Mouse (Mus musculus) thymus, postnatal 14 days (tissue): Measurements from ENCODE around the gene Rfc1.
A peak's percentile ranks its signal among the peaks of the same experiment; 100 is the strongest.
"Not testable (repeated sequence)": the region's sequence is repeated elsewhere in the genome, so short reads cannot be mapped to it uniquely, and the experiment has no call there.

ENCODE experiments used
- DNase-seq: peaks from one replicate; pipeline ENCODE4 v3.0.0; 2021

Rfc1 gene

GRCm38 (mm10) chr5:65335298-65336074 lies at the start of gene Rfc1:
Rfc1 (minus strand) TSS chr5:65335670.
- DNase-seq = peak; percentile 89

GRCm38 (mm10) chr5:65374746-65375145 lies 39.3 kb upstream of the Rfc1 start:
- no peak for DNase-seq

GRCm38 (mm10) chr5:65371551-65371950 lies 36.1 kb upstream of the Rfc1 start:
- no peak for DNase-seq

- no peak for DNase-seq
Observed at GRCm38 (mm10) chr5:65367837-65368236, 32.4 kb upstream of the Rfc1 start.

- DNase-seq = no peak
Observed at GRCm38 (mm10) chr5:65357771-65358170, 22.3 kb upstream of the Rfc1 start.

GRCm38 (mm10) chr5:65356851-65357250 lies 21.4 kb upstream of the Rfc1 start:
- DNase-seq = no peak

- DNase-seq = no peak
Observed at GRCm38 (mm10) chr5:65354985-65355384, 19.5 kb upstream of the Rfc1 start.

GRCm38 (mm10) chr5:65354097-65354496 lies 18.6 kb upstream of the Rfc1 start:
- no peak for DNase-seq

GRCm38 (mm10) chr5:65350508-65350907 lies 15.0 kb upstream of the Rfc1 start:
- DNase-seq = no peak

- no peak for DNase-seq
Observed at GRCm38 (mm10) chr5:65348168-65348567, 12.7 kb upstream of the Rfc1 start, which contains the start of gene Klb. Klb (plus strand) TSS chr5:65348314.

GRCm38 (mm10) chr5:65340167-65340566 lies 4.7 kb upstream of the Rfc1 start:
- DNase-seq = no peak

- DNase-seq = peak; percentile 22
Observed at GRCm38 (mm10) chr5:65338394-65338793, 2.9 kb upstream of the Rfc1 start.

GRCm38 (mm10) chr5:65336075-65336355 lies 545 bp upstream of the Rfc1 start:
- DNase-seq = no peak

- DNase-seq = no peak
Observed at GRCm38 (mm10) chr5:65334788-65335187, 682 bp downstream of the Rfc1 start.

- no peak for DNase-seq
Observed at GRCm38 (mm10) chr5:65329971-65330370, 5.5 kb downstream of the Rfc1 start.

GRCm38 (mm10) chr5:65326212-65326611 lies 9.3 kb downstream of the Rfc1 start:
- DNase-seq = no peak

- DNase-seq = no peak
Observed at GRCm38 (mm10) chr5:65324758-65325355, 10.6 kb downstream of the Rfc1 start.

GRCm38 (mm10) chr5:65324271-65324670 lies 11.2 kb downstream of the Rfc1 start:
- DNase-seq = no peak

GRCm38 (mm10) chr5:65322165-65322564 lies 13.3 kb downstream of the Rfc1 start:
- DNase-seq = peak; percentile 40

GRCm38 (mm10) chr5:65319176-65319575 lies 16.3 kb downstream of the Rfc1 start:
- no peak for DNase-seq

GRCm38 (mm10) chr5:65308866-65309265 lies 26.6 kb downstream of the Rfc1 start:
- no peak for DNase-seq

GRCm38 (mm10) chr5:65308208-65308607 lies 27.3 kb downstream of the Rfc1 start:
- no peak for DNase-seq

- no peak for DNase-seq
Observed at GRCm38 (mm10) chr5:65305516-65305915, 30.0 kb downstream of the Rfc1 start.

- no peak for DNase-seq
Observed at GRCm38 (mm10) chr5:65300121-65300520, 35.3 kb downstream of the Rfc1 start.

- DNase-seq = not testable (repeated sequence)
Observed at GRCm38 (mm10) chr5:65299623-65300022, 35.8 kb downstream of the Rfc1 start.
